Mouse (Mus musculus): ENCODE measurements around the gene Pip4k2b. TPM values are rescaled to one million over a fixed set of nuclear protein-coding genes. Genes with fewer than 3 reads are reported as not detected.

Pip4k2b gene
- polyA plus RNA-seq, 1 experiment from 2014 or later = 2.3 TPM

GRCm38 (mm10) chr11:97700003-97700745 is 44.3 kb downstream of the Pip4k2b start, which contains the start of gene Pcgf2:
Gene Pcgf2, minus strand, starts transcription at chr11:97700497.
- H3K4me1 ChIP-seq (ENCODE audit: insufficient read depth) = peaks cover 27% of the 10 kb centered on the region
- H3K27ac ChIP-seq (ENCODE audit: low read depth) = peak within 1 kb of the TSS; percentile 99
- no peaks in the 10 kb centered on the region for H3K27me3 ChIP-seq (ENCODE audit: insufficient read depth, low read length)
- H3K9ac ChIP-seq = peak within 1 kb of the TSS; percentile 95
- under 1% methylated on average over 85 of the region's 85 CpGs for WGBS
- ATAC-seq (ENCODE audit: insufficient read depth) = peak; percentile 16
- peak; percentile 92 for DNase-seq
- H3K4me2 ChIP-seq = peak within 1 kb of the TSS; percentile 84
- peaks cover 12% of the 10 kb centered on the region; the same call in 1 of the 2 replicates for H3K36me3 ChIP-seq (ENCODE audit: insufficient read depth)
- TF ChIP-seq CTCF (IDR thresholded peaks at IDR 0.05; ENCODE audit: low read depth) = no peak
- H3K4me3 ChIP-seq (ENCODE audit: low read depth, low read length) = peak within 1 kb of the TSS; percentile 93
- no peaks in the 10 kb centered on the region for H3K9me3 ChIP-seq (ENCODE audit: low read depth, low read length)

GRCm38 (mm10) chr11:97699626-97700002 is 44.9 kb downstream of the Pip4k2b start:
- Histone ChIP-seq H3K27me3 (ENCODE audit: insufficient read depth, low read length) (no peaks in the 10 kb centered on the region), H3K4me1 (ENCODE audit: insufficient read depth) (peaks cover 33% of the 10 kb centered on the region), H3K36me3 (ENCODE audit: insufficient read depth) (peaks cover 7% of the 10 kb centered on the region; the same call in 1 of the 2 replicates), H3K9ac (peak overlapping the region; percentile 95), H3K4me2 (peak overlapping the region; percentile 84), H3K27ac (ENCODE audit: low read depth) (peak overlapping the region; percentile 99), H3K4me3 (ENCODE audit: low read depth, low read length) (peak overlapping the region; percentile 93), H3K9me3 (ENCODE audit: low read depth, low read length) (no peaks in the 10 kb centered on the region)
- TF ChIP-seq CTCF (IDR thresholded peaks at IDR 0.05; ENCODE audit: low read depth) = no peak
- DNase-seq (peak; percentile 97), ATAC-seq (ENCODE audit: insufficient read depth) (peak; percentile 29)
- WGBS = 0% methylated on average over 9 of the region's 9 CpGs

- ATAC-seq (ENCODE audit: insufficient read depth) (no peak), DNase-seq (peak; percentile 79)
- no peaks in the 10 kb centered on the region for H3K9me3 ChIP-seq (ENCODE audit: low read depth, low read length)
- TF ChIP-seq CTCF (IDR thresholded peaks at IDR 0.05; ENCODE audit: low read depth) = peak; percentile 61
- H3K4me3 ChIP-seq (ENCODE audit: low read depth, low read length) = peak overlapping the region; percentile 93
- no peaks in the 10 kb centered on the region for H3K27me3 ChIP-seq (ENCODE audit: insufficient read depth, low read length)
- H3K4me1 ChIP-seq (ENCODE audit: insufficient read depth) = peaks cover 32% of the 10 kb centered on the region
- H3K4me2 ChIP-seq = peak overlapping the region; percentile 84
- under 1% methylated on average over 63 of the region's 63 CpGs for WGBS
- H3K27ac ChIP-seq (ENCODE audit: low read depth) = peak overlapping the region; percentile 99
- peaks cover 4% of the 10 kb centered on the region; the same call in 1 of the 2 replicates for H3K36me3 ChIP-seq (ENCODE audit: insufficient read depth)
- peak overlapping the region; percentile 95 for H3K9ac ChIP-seq
Observed at GRCm38 (mm10) chr11:97698741-97699611, 45.5 kb downstream of the Pip4k2b start.

GRCm38 (mm10) chr11:97697891-97698529 is 46.5 kb downstream of the Pip4k2b start:
- 2% methylated on average over 14 of the region's 14 CpGs for WGBS
- Histone ChIP-seq H3K4me1 (ENCODE audit: insufficient read depth) (peaks cover 31% of the 10 kb centered on the region), H3K4me3 (ENCODE audit: low read depth, low read length) (peak overlapping the region; percentile 93), H3K36me3 (ENCODE audit: insufficient read depth) (peaks cover 11% of the 10 kb centered on the region; the same call in 1 of the 2 replicates), H3K27me3 (ENCODE audit: insufficient read depth, low read length) (no peaks in the 10 kb centered on the region), H3K27ac (ENCODE audit: low read depth) (peak overlapping the region; percentile 99), H3K9me3 (ENCODE audit: low read depth, low read length) (no peaks in the 10 kb centered on the region), H3K9ac (peak overlapping the region; percentile 95), H3K4me2 (peak overlapping the region; percentile 84)
- ATAC-seq (ENCODE audit: insufficient read depth) = no peak
- DNase-seq = peak; percentile 62
- no peak for TF ChIP-seq CTCF (IDR thresholded peaks at IDR 0.05; ENCODE audit: low read depth)

GRCm38 (mm10) chr11:97697199-97697890 is 47.2 kb downstream of the Pip4k2b start:
- H3K9me3 ChIP-seq (ENCODE audit: low read depth, low read length) = no peaks in the 10 kb centered on the region
- H3K4me2 ChIP-seq = peak overlapping the region; percentile 84
- ATAC-seq (ENCODE audit: insufficient read depth) = no peak
- H3K4me1 ChIP-seq (ENCODE audit: insufficient read depth) = peaks cover 31% of the 10 kb centered on the region
- H3K9ac ChIP-seq = peak overlapping the region; percentile 95
- no peaks in the 10 kb centered on the region for H3K27me3 ChIP-seq (ENCODE audit: insufficient read depth, low read length)
- 44% methylated on average over 11 of the region's 11 CpGs for WGBS
- peak overlapping the region; percentile 99; the same call in 1 of the 2 replicates for H3K27ac ChIP-seq (ENCODE audit: low read depth)
- peak; percentile 24 for DNase-seq
- peaks cover 18% of the 10 kb centered on the region for H3K36me3 ChIP-seq (ENCODE audit: insufficient read depth)
- H3K4me3 ChIP-seq (ENCODE audit: low read depth, low read length) = peak overlapping the region; percentile 93
- TF ChIP-seq CTCF (IDR thresholded peaks at IDR 0.05; ENCODE audit: low read depth) = no peak

GRCm38 (mm10) chr11:97696669-97697068 is 47.8 kb downstream of the Pip4k2b start:
- H3K36me3 ChIP-seq (ENCODE audit: insufficient read depth) = peaks cover 25% of the 10 kb centered on the region
- peaks cover 29% of the 10 kb centered on the region for H3K4me1 ChIP-seq (ENCODE audit: insufficient read depth)
- H3K9ac ChIP-seq = no peak overlapping the region
- no peaks in the 10 kb centered on the region for H3K27me3 ChIP-seq (ENCODE audit: insufficient read depth, low read length)
- WGBS = 72% methylated on average over 8 of the region's 8 CpGs
- no peaks in the 10 kb centered on the region for H3K9me3 ChIP-seq (ENCODE audit: low read depth, low read length)
- DNase-seq (no peak), ATAC-seq (ENCODE audit: insufficient read depth) (no peak)
- no peak overlapping the region for H3K4me3 ChIP-seq (ENCODE audit: low read depth, low read length)
- no peak overlapping the region for H3K27ac ChIP-seq (ENCODE audit: low read depth)
- H3K4me2 ChIP-seq = peak overlapping the region; percentile 84; the same call in 1 of the 2 replicates
- no peak for TF ChIP-seq CTCF (IDR thresholded peaks at IDR 0.05; ENCODE audit: low read depth)
